Mouse (Mus musculus) activated CD4-positive, CD25-positive, alpha-beta regulatory T cell, adult 4 months (primary cell): Measurements from ENCODE around the gene Ptrhd1. TPM values are rescaled to one million over a fixed set of nuclear protein-coding genes. Genes with fewer than 3 reads are reported as not detected.

Source experiments
- ATAC-seq: one replicate; pipeline ENCODE4 v1.8.0; 2017
- polyA plus RNA-seq, 2 experiments: library from polyadenylated mRNA; unstranded; fragments of 100-300 nt; shearing (Covaris generic); gene quantifications; one replicate each; pipeline ENCODE4 v1.2.1; 2017

Gene Ptrhd1
- polyA plus RNA-seq, 2 experiments from 2014 or later = 5.0 to 5.3 TPM

DNA sequence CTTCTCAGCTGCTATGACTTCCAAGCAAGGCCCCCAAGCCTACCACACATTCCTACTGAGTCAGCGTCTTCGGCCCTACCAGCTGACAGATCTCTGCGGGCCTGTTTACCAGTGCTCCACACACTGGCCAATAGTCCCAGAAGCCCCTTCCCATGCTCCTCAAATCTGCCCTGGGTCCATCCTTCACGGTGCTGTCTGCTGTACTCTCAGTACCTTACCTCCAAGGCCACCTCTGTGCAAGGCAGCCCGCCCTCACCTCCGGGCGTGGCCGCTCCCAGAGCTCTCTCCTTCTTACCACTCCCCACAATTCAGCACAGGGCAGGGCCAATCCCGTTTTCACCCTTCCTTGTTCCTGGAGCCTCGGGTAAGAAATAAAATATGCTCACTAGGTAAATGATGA, 11.9 kb downstream of the Ptrhd1 start:
- no peak for ATAC-seq

- ATAC-seq = no peak
These were observed 16.0 kb downstream of the Ptrhd1 start for GRCm38 (mm10) chr12:4249786-4250185.

DNA sequence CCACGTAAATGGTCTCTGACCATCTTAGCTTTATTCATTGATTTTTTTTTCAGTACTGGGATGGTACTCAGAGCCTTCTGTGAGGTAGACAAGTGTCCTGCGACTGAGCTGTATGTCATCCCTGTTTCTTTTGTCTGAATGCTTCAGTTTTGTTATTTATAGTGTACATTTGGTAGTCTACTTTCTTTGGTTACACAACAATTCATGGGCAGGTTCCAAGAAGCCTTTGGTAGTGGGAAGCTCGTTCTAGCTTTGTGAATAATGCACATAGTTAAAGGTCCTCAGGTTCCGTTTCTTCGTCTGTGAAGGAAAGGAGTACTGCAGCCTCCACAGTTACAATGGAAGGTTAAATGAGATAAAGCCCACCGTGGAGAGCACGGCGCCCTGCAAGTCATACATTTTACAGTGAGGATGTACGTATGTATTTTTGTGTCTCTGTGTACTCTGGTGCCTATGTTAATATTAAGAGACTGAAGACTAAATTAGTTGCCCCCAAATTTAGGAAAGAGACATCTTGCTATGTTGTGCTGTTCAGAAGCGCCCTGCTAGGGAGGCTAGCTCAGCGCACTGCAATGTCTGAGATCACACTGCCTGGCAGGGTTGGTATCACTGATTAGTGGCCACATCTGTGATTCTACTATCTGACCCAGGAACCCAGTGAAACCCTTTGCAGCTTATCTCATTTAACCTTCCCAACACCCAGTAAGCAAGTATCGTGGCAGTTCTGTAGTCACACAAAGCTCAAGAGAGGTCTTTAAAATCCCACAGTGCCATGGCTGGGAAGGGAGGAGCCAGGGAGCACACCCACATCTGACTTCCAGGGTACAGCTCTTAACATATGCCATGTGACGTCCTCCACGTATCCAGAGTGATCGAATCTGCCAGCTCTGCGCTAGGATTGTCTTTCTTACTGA, 19.2 kb downstream of the Ptrhd1 start:
- no peak for ATAC-seq

- ATAC-seq = no peak
These were observed 33.9 kb downstream of the Ptrhd1 start for GRCm38 (mm10) chr12:4267765-4268164.

- no peak for ATAC-seq
These were observed 37.3 kb downstream of the Ptrhd1 start for GRCm38 (mm10) chr12:4271078-4271477.

GRCm38 (mm10) chr12:4278978-4279755, 45.3 kb downstream of the Ptrhd1 start:
- peak; percentile 23 for ATAC-seq

- no peak for ATAC-seq
These were observed 46.1 kb downstream of the Ptrhd1 start for GRCm38 (mm10) chr12:4279878-4280277.

GRCm38 (mm10) chr12:4285186-4285585, 51.4 kb downstream of the Ptrhd1 start:
- ATAC-seq = no peak

Other genes with a start within 250 kb of the Ptrhd1 start
- under 1 TPM in 1 of 2 experiments, not detected in 1; 0.37 TPM for gene Efr3b, start 195.1 kb upstream of the Ptrhd1 start, polyA plus RNA-seq
- gene Dnajc27, start 151.4 kb upstream of the Ptrhd1 start, polyA plus RNA-seq = 1 to 10 TPM; 2.8 to 3.8 TPM
- gene Adcy3, start 100.9 kb upstream of the Ptrhd1 start, polyA plus RNA-seq = 1 to 10 TPM; 4.1 to 5.0 TPM
- gene Cenpo, start 267 bp downstream of the Ptrhd1 start, polyA plus RNA-seq = 10 to 100 TPM; 19.7 to 24.5 TPM
- 10 to 100 TPM; 10.1 to 16.7 TPM for gene Ncoa1, start 243.2 kb downstream of the Ptrhd1 start, polyA plus RNA-seq